Mouse (Mus musculus) granulocyte monocyte progenitor cell, adult 5-6 weeks (primary cell): ENCODE data around the gene Nol11. TPM values are rescaled to one million over a fixed set of nuclear protein-coding genes. Genes with fewer than 3 reads are reported as not detected.

Experiments
- total RNA-seq, 2 experiments: library from RNA; stranded (forward) in 1 of 2; stranded (reverse) in 1 of 2; fragments of 200-712, 200-1000 nt in 1 of 2; fragments of >200 nt in 1 of 2; fragmentation: Nextera tagmentation in 1 of 2; gene quantifications; 2 replicates each; pipeline ENCODE4 v1.2.3; 2014 to 2017

The Nol11 gene
- total RNA-seq, 2 experiments from 2014 or later = 53.4 to 59.5 TPM

Other genes starting within 250 kb of the Nol11 start
- gene Kpna2, start 189.8 kb downstream of the Nol11 start, total RNA-seq (2014; fragmentation: Nextera tagmentation) = 103 and 134 TPM in 2 replicates
- gene Kpna2, start 189.8 kb downstream of the Nol11 start, total RNA-seq (2017) = 261 and 287 TPM in 2 replicates
- gene 1810010H24Rik, start 163.7 kb downstream of the Nol11 start, total RNA-seq (2014; fragmentation: Nextera tagmentation) = not detected in 2 replicates
- not detected in 2 replicates for gene 1810010H24Rik, start 163.7 kb downstream of the Nol11 start, total RNA-seq (2017)
- 58.1 and 60.9 TPM in 2 replicates for gene Bptf, start 57.3 kb downstream of the Nol11 start, total RNA-seq (2014; fragmentation: Nextera tagmentation)
- gene Bptf, start 57.3 kb downstream of the Nol11 start, total RNA-seq (2017) = 35.6 and 40.9 TPM in 2 replicates